Mouse (Mus musculus) intestine, postnatal 0 days (tissue): Measurements from ENCODE around the gene Cib4. TPM values are rescaled to one million over a fixed set of nuclear protein-coding genes. Genes with fewer than 3 reads are reported as not detected.

Experiments used
- ATAC-seq: fragments of 200-750 bp; cut with Nextera tagmentation; 2 replicates; pipeline ENCODE4 v1.8.0; 2017; ENCODE audit warnings: mild to moderate bottlenecking, moderate TSS enrichment, moderate library complexity
- H3K27ac ChIP-seq: fragments of 300-500 bp; sonication (generic); 2 replicates; pipeline ENCODE4 v1.5.1; 2014; ENCODE audit warnings: mild to moderate bottlenecking, low read depth, low read length, moderate library complexity
- H3K27me3 ChIP-seq: fragments of 300-500 bp; sonication (generic); replicated peaks from 2 replicates; pipeline ENCODE4 v1.6.1; 2014; ENCODE audit warnings: low read length, mixed read lengths; ENCODE audit not compliant: control insufficient read depth, insufficient read depth
- H3K36me3 ChIP-seq: fragments of 300-500 bp; sonication (generic); 2 replicates; pipeline ENCODE4 v1.6.1; 2014; ENCODE audit warnings: mild to moderate bottlenecking, moderate library complexity; ENCODE audit not compliant: control insufficient read depth, insufficient read depth
- H3K4me1 ChIP-seq: fragments of 300-500 bp; sonication (generic); replicated peaks from 2 replicates; pipeline ENCODE4 v1.6.1; 2014; ENCODE audit warnings: antibody characterized with exemption, low read length, mixed read lengths; ENCODE audit not compliant: control insufficient read depth, insufficient read depth
- H3K4me2 ChIP-seq: fragments of 300-500 bp; sonication (generic); replicated peaks from 2 replicates; pipeline ENCODE4 v1.6.1; 2014; ENCODE audit warnings: low read depth, mild to moderate bottlenecking, moderate library complexity
- H3K4me3 ChIP-seq: fragments of 300-500 bp; sonication (generic); 2 replicates; pipeline ENCODE4 v1.5.1; 2014; ENCODE audit warnings: low read depth, low read length
- H3K9ac ChIP-seq: fragments of 300-500 bp; sonication (generic); 2 replicates; pipeline ENCODE4 v1.6.1; 2014; ENCODE audit warnings: mild to moderate bottlenecking, low read depth, low read length
- H3K9me3 ChIP-seq: fragments of 300-500 bp; sonication (generic); 2 replicates; pipeline ENCODE4 v1.6.1; 2016; ENCODE audit warnings: mixed run types; ENCODE audit not compliant: control insufficient read depth
- CTCF ChIP-seq: sonication (generic); IDR thresholded peaks from 2 replicates; pipeline ENCODE4 v1.5.1; 2016; ENCODE audit warnings: low read depth, mild to moderate bottlenecking, control low read depth, antibody characterized with exemption, moderate library complexity
- WGBS: fragments of 180-500 bp; shearing (Covaris S2); extraction: QIAGEN DNeasy Blood & Tissue Kit; methylation state at CpG from one replicate; pipeline ENCODE4 v1.1.7; 2014; 5-methylcytosine and 5-hydroxymethylcytosine counted together
- polyA plus RNA-seq: library from polyadenylated mRNA; unstranded; fragments of >200 nt; fragmentation: Nextera tagmentation; extraction: Ambion mirVana; gene quantifications from 2 replicates; pipeline ENCODE4 v1.2.1, GENCODE M21; 2015

The Cib4 gene
- polyA plus RNA-seq, 1 experiment from 2014 or later = not detected

GRCm38 (mm10) chr5:30472148-30472547 is 73.5 kb downstream of the Cib4 start:
- 31% methylated on average over 5 of the region's 5 CpGs for WGBS
- Histone ChIP-seq H3K27me3 (0 out of 2 replicates have a peak, but pooled peaks cover 2% of the 10 kb centered on the region), H3K4me3 (no peak overlapping the region), H3K27ac (no peak overlapping the region), H3K9ac (no peak overlapping the region), H3K9me3 (no peaks in the 10 kb centered on the region), H3K4me2 (no peak overlapping the region), H3K4me1 (no peaks in the 10 kb centered on the region), H3K36me3 (no peaks in the 10 kb centered on the region)
- no peak for ATAC-seq
- TF ChIP-seq CTCF = no peak

- H3K4me2 ChIP-seq = no peak overlapping the region
- TF ChIP-seq CTCF = no peak
- H3K27me3 ChIP-seq = 0 out of 2 replicates have a peak, but pooled peaks cover 5% of the 10 kb centered on the region
- ATAC-seq = no peak
- no peaks in the 10 kb centered on the region for H3K36me3 ChIP-seq
- H3K9ac ChIP-seq = no peak overlapping the region
- no peaks in the 10 kb centered on the region for H3K4me1 ChIP-seq
- WGBS = 66% methylated on average over 6 of the region's 6 CpGs
- no peak overlapping the region for H3K27ac ChIP-seq
- H3K9me3 ChIP-seq = no peaks in the 10 kb centered on the region
- H3K4me3 ChIP-seq = no peak overlapping the region
Measured at GRCm38 (mm10) chr5:30470454-30470853, 75.2 kb downstream of the Cib4 start.

GRCm38 (mm10) chr5:30466315-30466714 is 79.3 kb downstream of the Cib4 start:
- H3K4me2 ChIP-seq = peak overlapping the region; percentile 38; the same call in 1 of the 2 replicates
- no peak for TF ChIP-seq CTCF
- H3K9ac ChIP-seq = no peak overlapping the region
- peaks cover 11% of the 10 kb centered on the region for H3K27me3 ChIP-seq
- WGBS = 33% methylated on average over 9 of the region's 9 CpGs
- no peak for ATAC-seq
- H3K9me3 ChIP-seq = no peaks in the 10 kb centered on the region
- no peaks in the 10 kb centered on the region for H3K36me3 ChIP-seq
- no peak overlapping the region for H3K27ac ChIP-seq
- no peak overlapping the region for H3K4me3 ChIP-seq
- H3K4me1 ChIP-seq = no peaks in the 10 kb centered on the region

DNA sequence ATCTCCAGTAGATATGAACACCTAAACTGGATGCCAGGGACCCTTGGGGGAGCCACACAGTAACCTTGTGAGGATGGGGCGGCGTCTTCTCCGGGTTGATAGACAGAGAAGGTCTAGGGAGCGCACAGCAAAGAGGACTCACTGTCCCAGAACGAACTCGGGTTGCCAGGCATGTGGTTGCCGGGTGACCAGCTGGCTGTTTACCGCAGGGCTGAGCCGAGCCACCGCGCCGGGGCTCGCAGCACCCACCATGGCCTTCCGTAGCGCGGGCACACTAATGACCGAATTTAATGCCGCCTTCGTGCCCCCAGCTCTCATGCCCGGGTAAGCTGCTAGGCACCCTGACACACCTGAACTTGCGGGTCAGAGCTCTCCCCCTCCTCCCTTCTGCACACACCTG is 79.8 kb downstream of the Cib4 start, which contains the start of gene 1700001C02Rik:
Gene 1700001C02Rik (plus strand): TSS at position 187 of the 400 bp plus-strand sequence.
- Histone ChIP-seq H3K9ac (no peak within 1 kb of the TSS), H3K36me3 (no peaks in the 10 kb centered on the region), H3K4me2 (peak within 1 kb of the TSS; percentile 38), H3K27me3 (peaks cover 11% of the 10 kb centered on the region), H3K27ac (no peak within 1 kb of the TSS), H3K4me3 (no peak within 1 kb of the TSS), H3K9me3 (no peaks in the 10 kb centered on the region), H3K4me1 (no peaks in the 10 kb centered on the region)
- TF ChIP-seq CTCF = no peak
- no peak for ATAC-seq
- 19% methylated on average over 21 of the region's 21 CpGs for WGBS

DNA sequence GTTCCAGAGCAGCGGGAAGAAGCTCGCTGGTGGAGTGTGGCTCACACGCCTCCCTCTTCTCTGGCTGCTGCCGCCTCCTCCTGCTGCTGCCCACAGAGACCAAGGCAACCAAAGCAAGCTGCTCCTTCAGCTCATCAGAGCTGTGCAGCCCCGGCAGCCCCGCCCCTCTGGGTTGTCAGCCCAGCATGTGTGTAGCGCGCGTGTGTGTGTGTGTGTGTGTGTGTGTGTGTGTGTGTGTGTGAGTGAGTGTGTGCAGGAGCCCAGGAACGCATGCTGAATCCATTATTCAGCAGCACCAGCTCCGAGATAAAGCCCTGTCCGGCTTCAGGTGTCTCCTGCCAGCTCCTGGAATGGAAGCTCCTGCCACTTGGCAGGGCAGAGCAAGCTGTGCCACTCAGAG is 83.8 kb downstream of the Cib4 start, which contains the start of gene Otof:
Gene Otof (minus strand): TSS at position 112 of the 400 bp plus-strand sequence.
- WGBS = 14% methylated on average over 12 of the region's 12 CpGs
- no peak within 1 kb of the TSS for H3K4me3 ChIP-seq
- no peak for ATAC-seq
- H3K9me3 ChIP-seq = no peaks in the 10 kb centered on the region
- TF ChIP-seq CTCF = no peak
- no peak within 1 kb of the TSS for H3K9ac ChIP-seq
- no peak within 1 kb of the TSS for H3K27ac ChIP-seq
- H3K4me1 ChIP-seq = no peaks in the 10 kb centered on the region
- H3K4me2 ChIP-seq = no peak within 1 kb of the TSS
- H3K27me3 ChIP-seq = peaks cover 11% of the 10 kb centered on the region
- no peaks in the 10 kb centered on the region for H3K36me3 ChIP-seq

DNA sequence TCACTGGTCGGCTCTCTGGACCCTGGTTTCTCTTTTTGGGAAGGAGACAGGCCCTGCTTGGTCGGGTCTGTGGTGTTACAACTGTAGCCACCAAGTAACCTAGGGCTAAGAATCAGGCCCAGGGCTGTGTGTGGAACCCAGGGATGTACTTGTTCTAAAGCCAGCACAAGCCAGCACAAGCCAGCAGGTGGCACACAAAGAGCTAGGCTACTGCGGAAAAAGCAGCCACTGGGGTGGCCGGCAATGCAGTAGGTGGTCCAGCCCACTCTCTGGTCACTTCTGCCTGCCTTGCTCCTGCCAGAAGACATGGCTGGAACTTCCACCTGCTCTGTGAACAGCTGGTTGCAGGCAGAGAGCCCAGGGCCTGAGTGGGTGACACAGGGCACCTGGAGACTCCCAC is 85.5 kb downstream of the Cib4 start:
- ATAC-seq = no peak
- WGBS = 47% methylated on average over 4 of the region's 4 CpGs

GRCm38 (mm10) chr5:30456056-30456455 is 89.6 kb downstream of the Cib4 start:
- no peak overlapping the region for H3K4me3 ChIP-seq
- no peak overlapping the region for H3K9ac ChIP-seq
- no peaks in the 10 kb centered on the region for H3K9me3 ChIP-seq
- TF ChIP-seq CTCF = peak; percentile 61
- H3K27ac ChIP-seq = no peak overlapping the region
- no peak overlapping the region for H3K4me2 ChIP-seq
- H3K27me3 ChIP-seq = no peaks in the 10 kb centered on the region
- no peaks in the 10 kb centered on the region for H3K36me3 ChIP-seq
- 46% methylated on average over 6 of the region's 6 CpGs for WGBS
- no peak for ATAC-seq
- H3K4me1 ChIP-seq = no peaks in the 10 kb centered on the region

More for the DNA sequence above, 85.5 kb downstream of the Cib4 start:
- H3K9me3 ChIP-seq = no peaks in the 10 kb centered on the region
- TF ChIP-seq CTCF = peak; percentile 48
- no peak overlapping the region for H3K27ac ChIP-seq
- H3K4me1 ChIP-seq = no peaks in the 10 kb centered on the region
- H3K27me3 ChIP-seq = peaks cover 5% of the 10 kb centered on the region
- no peak overlapping the region for H3K4me2 ChIP-seq
- H3K4me3 ChIP-seq = no peak overlapping the region
- H3K9ac ChIP-seq = no peak overlapping the region
- no peaks in the 10 kb centered on the region for H3K36me3 ChIP-seq
